Comparison of ENCODE assay signal across 16 mouse cellular contexts in genomic region chr6:86827432-86827831, GRCm38 (mm10). TPM values are rescaled to one million over a fixed set of nuclear protein-coding genes. Genes with fewer than 3 reads are reported as not detected.
DNase-seq lines count a peak whose midpoint lies in the region; TF ChIP-seq lines count a peak whose summit lies in the region.
"Had no signal": no experiment of that assay in that cellular context is flagged by ENCODE, and none has a peak within 500 bp of the region (broad histone marks: within the 10 kb centered on the region; RNA-seq: fewer than 3 reads in every experiment).

No protein-coding gene starts in this region.

- H3K4me3 ChIP-seq in left cerebral cortex, adult 2 months, result no peak overlapping the region
- no peak overlapping the region for H3K4me3 ChIP-seq in MEL (ENCODE audit: control insufficient read depth in 1 of 2, insufficient read depth in 1 of 2, low read depth in 2 of 2, low read length in 2 of 2)
- H3K4me3 ChIP-seq in small intestine, adult 2 months (ENCODE audit: low read depth, low read length), result no peak overlapping the region
- H3K4me3 ChIP-seq: embryonic facial prominence, embryonic 10.5 days; forebrain, embryonic 10.5 days; heart, embryonic 13.5 days; hindbrain, embryonic 15.5 days; liver, embryonic 13.5 days; stomach, embryonic 15.5 days had no signal

- no peaks in the 10 kb centered on the region for H3K27me3 ChIP-seq in MEL (ENCODE audit: control insufficient read depth in 1 of 2, insufficient read depth in 2 of 2, low read length in 2 of 2)
- H3K27me3 ChIP-seq in small intestine, adult 2 months (ENCODE audit: control insufficient read depth, insufficient read depth, low read length), result no peaks in the 10 kb centered on the region
- H3K27me3 ChIP-seq: heart, embryonic 13.5 days; stomach, embryonic 15.5 days had no signal

- intact Hi-C loops in left cerebral cortex, adult 2 months (cut with DNase I), result no loop called here

- H3K36me3 ChIP-seq in MEL (ENCODE audit: control insufficient read depth in 1 of 2, insufficient read depth in 2 of 2, low read length in 2 of 2), result peaks cover 0 to 6% of the 10 kb centered on the region in 2 experiments; a peak in 2 of 4 replicates
- H3K36me3 ChIP-seq in small intestine, adult 2 months (ENCODE audit: control insufficient read depth, insufficient read depth, low read length), result no peaks in the 10 kb centered on the region
- H3K36me3 ChIP-seq: embryonic facial prominence, embryonic 10.5 days; forebrain, embryonic 10.5 days; heart, embryonic 13.5 days; hindbrain, embryonic 15.5 days; liver, embryonic 13.5 days; stomach, embryonic 15.5 days had no signal

- no peak for TF ChIP-seq EP300 in MEL (IDR thresholded peaks at IDR 0.05; ENCODE audit: low read depth in 1 of 2, low read length in 2 of 2)

- H3K4me1 ChIP-seq in MEL (ENCODE audit: control insufficient read depth in 1 of 2, insufficient read depth in 2 of 2, low read length in 2 of 2), result peaks cover 4 to 13% of the 10 kb centered on the region in 2 experiments
- H3K4me1 ChIP-seq in small intestine, adult 2 months (ENCODE audit: control insufficient read depth, insufficient read depth, insufficient read length, low read length), result peaks cover under 1% of the 10 kb centered on the region

- TF ChIP-seq POLR2A in MEL (IDR thresholded peaks at IDR 0.05; ENCODE audit: control insufficient read depth in 1 of 2, insufficient read depth in 1 of 2, low read depth in 1 of 2, low read length in 2 of 2, poor library complexity in 1 of 2), result no peak
- TF ChIP-seq POLR2A in small intestine, adult 2 months (IDR thresholded peaks at IDR 0.05; ENCODE audit: low read depth, low read length), result no peak

- H3K79me2 ChIP-seq in MEL (ENCODE audit: control insufficient read depth, insufficient read depth, low read length, poor library complexity), result no peaks in the 10 kb centered on the region

- no peak overlapping the region for H3K27ac ChIP-seq in left cerebral cortex, adult 2 months
- no peak overlapping the region for H3K27ac ChIP-seq in MEL (ENCODE audit: control insufficient read depth, low read depth, low read length)
- H3K27ac ChIP-seq in small intestine, adult 2 months (ENCODE audit: insufficient read depth, low read depth, low read length), result no peak overlapping the region
- H3K27ac ChIP-seq: embryonic facial prominence, embryonic 10.5 days; forebrain, embryonic 10.5 days; heart, embryonic 13.5 days; hindbrain, embryonic 15.5 days; liver, embryonic 13.5 days; stomach, embryonic 15.5 days had no signal

- H3K9ac ChIP-seq in MEL (ENCODE audit: control insufficient read depth, low read depth, low read length, poor library complexity, severe bottlenecking), result no peak overlapping the region
- H3K9ac ChIP-seq: heart, embryonic 13.5 days; hindbrain, embryonic 15.5 days; liver, embryonic 13.5 days; stomach, embryonic 15.5 days had no signal

- peak; percentile 35 for TF ChIP-seq RAD21 in MEL (IDR thresholded peaks at IDR 0.05; ENCODE audit: low read depth, low read length)

- TF ChIP-seq CTCF in left cerebral cortex, adult 2 months (IDR thresholded peaks at IDR 0.05), result peak; percentile 35
- TF ChIP-seq CTCF in MEL (IDR thresholded peaks at IDR 0.05 in 2 of 3, conservative IDR thresholded peaks at IDR 0.05 in 1 of 3; ENCODE audit: control insufficient read depth in 1 of 3, insufficient read depth in 1 of 3, low read depth in 2 of 3, low read length in 3 of 3, poor library complexity in 1 of 3, severe bottlenecking in 1 of 3), result peak; percentile 47 to 73 (median 67)
- peak; percentile 43; the same call in 1 of the 2 replicates for TF ChIP-seq CTCF in small intestine, adult 2 months (IDR thresholded peaks at IDR 0.05; ENCODE audit: extremely low read depth, insufficient read length, insufficient replicate concordance, low read depth, low read length)

- H3K9me3 ChIP-seq in MEL (replicated peaks; ENCODE audit: insufficient read depth, low read length), result no peaks in the 10 kb centered on the region
- H3K9me3 ChIP-seq: embryonic facial prominence, embryonic 10.5 days; forebrain, embryonic 10.5 days; heart, embryonic 13.5 days; hindbrain, embryonic 15.5 days; liver, embryonic 13.5 days; stomach, embryonic 15.5 days had no signal

- WGBS in small intestine, adult 2 months, result 92% methylated on average over 2 of the region's 2 CpGs

- DNase-seq in left cerebral cortex, adult 2 months (ENCODE audit: extremely low spot score in 1 of 2, low spot score in 2 of 2), result no peak
- DNase-seq in left cerebral cortex, adult 11 months (ENCODE audit: low spot score), result no peak
- peak; percentile 21 for DNase-seq in CD4-positive helper T cell, adult 2 months (ENCODE audit: low read depth, low spot score)
- DNase-seq in MEL (ENCODE audit: low read depth, low spot score), result peak; percentile 61
- DNase-seq in ovary, postnatal 10 days (ENCODE audit: low spot score), result no peak
- DNase-seq in right cerebral cortex, postnatal 4 days, result no peak
- DNase-seq: cerebellum, adult 9-10 months; gastrocnemius, postnatal 10 days; kidney, postnatal 25 days; liver, embryonic 13.5 days had no signal

TF ChIP-seq in MEL, 35 proteins besides CTCF, POLR2A, EP300 and RAD21:
- TF ChIP-seq MXI1 (IDR thresholded peaks at IDR 0.05; ENCODE audit: low read depth, low read length) (no peak), ZC3H11A (IDR thresholded peaks at IDR 0.05; ENCODE audit: low read depth, low read length) (no peak), GATA1 (IDR thresholded peaks at IDR 0.05; ENCODE audit: low read depth, low read length) (no peak), POLR2AphosphoS2 (IDR thresholded peaks at IDR 0.05; ENCODE audit: low read length) (no peak), SMC3 (IDR thresholded peaks at IDR 0.05; ENCODE audit: low read depth, low read length) (peak; percentile 56)
TF ChIP-seq in MEL: peak in this region for 1.

RNA-seq across cellular contexts. Expression of gene Aak1, which starts 21.9 kb away (rescaled TPM):
- 100 to 1,000 TPM; 442 to 463 TPM for total RNA-seq in left cerebral cortex, adult 2 months (2021)
- total RNA-seq in MEL (2012; rRNA removed), result 6.4 and 7.2 TPM in 2 replicates
- polyA plus RNA-seq in MEL (2012; ENCODE audit: insufficient read depth in 1 of 2, insufficient read length in 2 of 2, low read depth in 1 of 2, low replicate concordance in 2 of 2, missing spikeins in 1 of 2), result 100 to 1,000 TPM in 1 of 2 experiments, 10 to 100 TPM in 1; 25.4 to 353 TPM
- 10.5 and 22.8 TPM in 2 replicates for polyA plus RNA-seq in small intestine, adult 2 months (2012; rRNA removed)

RNA-seq across cellular contexts. Expression of gene Anxa4, which starts 34.0 kb away (rescaled TPM):
- total RNA-seq in left cerebral cortex, adult 2 months (2021), result 1 to 10 TPM; 6.5 to 7.7 TPM
- 30.4 and 31.1 TPM in 2 replicates for total RNA-seq in MEL (2012; rRNA removed)
- 100 to 1,000 TPM in 1 of 2 experiments, 10 to 100 TPM in 1; 53.6 to 176 TPM for polyA plus RNA-seq in MEL (2012; ENCODE audit: insufficient read depth in 1 of 2, insufficient read length in 2 of 2, low read depth in 1 of 2, low replicate concordance in 2 of 2, missing spikeins in 1 of 2)
- 89.9 and 634 TPM in 2 replicates for polyA plus RNA-seq in small intestine, adult 2 months (2012; rRNA removed)

Comparison
In these comparisons a context has a peak if more than half of its experiments do, and no peak if none do; other contexts are left out.
1. DNase-seq: peak in CD4-positive helper T cell, adult 2 months (single experiment) and MEL (single experiment); none in left cerebral cortex, adult 2 months (0 of 2), left cerebral cortex, adult 11 months (single experiment), ovary, postnatal 10 days (single experiment) and right cerebral cortex, postnatal 4 days (single experiment).
2. RNA of gene Aak1, which starts 21.9 kb away (total RNA-seq): 442 to 463 TPM in left cerebral cortex, adult 2 months; 6.4 to 7.2 TPM in MEL; every median in the first group is over 10 times any median in the second.
3. Peak in every context shown above with its lines, with median percentiles within 50 percentile points of each other: CTCF ChIP-seq.